Mouse (Mus musculus): ENCODE measurements around the gene Smlr1. TPM values are rescaled to one million over a fixed set of nuclear protein-coding genes. Genes with fewer than 3 reads are reported as not detected.

Smlr1 gene
- total RNA-seq (2021), result not detected
- long read RNA-seq, result 0 reads

- no peak for DNase-seq (ENCODE audit: low spot score in 2 of 2)
Observed at GRCm38 (mm10) chr10:25535891-25536331, at the start of gene Smlr1. Smlr1 (minus strand) TSS chr10:25536267.

GRCm38 (mm10) chr10:25584899-25585298, 48.8 kb upstream of the Smlr1 start:
- DNase-seq (ENCODE audit: low spot score in 2 of 2), result peak in 1 of 2 experiments; percentile 32

- no peak for DNase-seq (ENCODE audit: low spot score in 2 of 2)
Observed at GRCm38 (mm10) chr10:25580066-25580465, 44.0 kb upstream of the Smlr1 start.

- no peak for DNase-seq (ENCODE audit: low spot score in 2 of 2)
Observed at GRCm38 (mm10) chr10:25571319-25572240, 35.5 kb upstream of the Smlr1 start.

GRCm38 (mm10) chr10:25552936-25553335, 16.9 kb upstream of the Smlr1 start:
- DNase-seq (ENCODE audit: low spot score in 2 of 2), result peak; percentile 7 to 32

GRCm38 (mm10) chr10:25541097-25541496, 5.0 kb upstream of the Smlr1 start:
- DNase-seq (ENCODE audit: low spot score in 2 of 2), result no peak

- no peak for DNase-seq (ENCODE audit: low spot score in 2 of 2)
Observed at GRCm38 (mm10) chr10:25539771-25540168, 3.7 kb upstream of the Smlr1 start.

GRCm38 (mm10) chr10:25539146-25539770, 3.2 kb upstream of the Smlr1 start:
- peak; percentile 54 to 78 for DNase-seq (ENCODE audit: low spot score in 2 of 2)

- DNase-seq (ENCODE audit: low spot score in 2 of 2), result no peak
Observed at GRCm38 (mm10) chr10:25538738-25539137, 2.7 kb upstream of the Smlr1 start.

GRCm38 (mm10) chr10:25536621-25537020, 554 bp upstream of the Smlr1 start:
- DNase-seq (ENCODE audit: low spot score in 2 of 2), result no peak

GRCm38 (mm10) chr10:25534467-25534866, 1.6 kb downstream of the Smlr1 start:
- DNase-seq (ENCODE audit: low spot score in 2 of 2), result no peak

- DNase-seq (ENCODE audit: low spot score in 2 of 2), result no peak
Observed at GRCm38 (mm10) chr10:25533513-25534246, 2.4 kb downstream of the Smlr1 start.

GRCm38 (mm10) chr10:25533105-25533504, 3.0 kb downstream of the Smlr1 start:
- DNase-seq (ENCODE audit: low spot score in 2 of 2), result no peak

- DNase-seq (ENCODE audit: low spot score in 2 of 2), result no peak
Observed at GRCm38 (mm10) chr10:25531335-25531734, 4.7 kb downstream of the Smlr1 start.

- DNase-seq (ENCODE audit: low spot score in 2 of 2), result no peak
Observed at GRCm38 (mm10) chr10:25527126-25527525, 8.9 kb downstream of the Smlr1 start.

- no peak for DNase-seq (ENCODE audit: low spot score in 2 of 2)
Observed at GRCm38 (mm10) chr10:25526622-25527021, 9.4 kb downstream of the Smlr1 start.

- no peak for DNase-seq (ENCODE audit: low spot score in 2 of 2)
Observed at GRCm38 (mm10) chr10:25526156-25526555, 9.9 kb downstream of the Smlr1 start.

- no peak for DNase-seq (ENCODE audit: low spot score in 2 of 2)
Observed at GRCm38 (mm10) chr10:25523727-25524126, 12.3 kb downstream of the Smlr1 start.

GRCm38 (mm10) chr10:25520428-25520827, 15.6 kb downstream of the Smlr1 start:
- no peak for DNase-seq (ENCODE audit: low spot score in 2 of 2)

GRCm38 (mm10) chr10:25519954-25520353, 16.1 kb downstream of the Smlr1 start:
- DNase-seq (ENCODE audit: low spot score in 2 of 2), result no peak

GRCm38 (mm10) chr10:25513821-25514220, 22.2 kb downstream of the Smlr1 start:
- DNase-seq (ENCODE audit: low spot score in 2 of 2), result no peak

- DNase-seq (ENCODE audit: low spot score in 2 of 2), result no peak
Observed at GRCm38 (mm10) chr10:25503250-25503649, 32.8 kb downstream of the Smlr1 start.

All from layer of hippocampus, adult 18-20 months (tissue).